Comparison of ENCODE assay signal across 8 mouse cellular contexts in genomic region chr9:92458059-92458402, GRCm38 (mm10). TPM values are rescaled to one million over a fixed set of nuclear protein-coding genes. Genes with fewer than 3 reads are reported as not detected.
DNase-seq lines count a peak whose midpoint lies in the region; ATAC-seq and TF ChIP-seq lines count a peak whose summit lies in the region.

No protein-coding gene starts in this region.

- H3K4me3 ChIP-seq in heart, embryonic 11.5 days (ENCODE audit: low read depth, low read length) = peak overlapping the region; percentile 71
- H3K4me3 ChIP-seq in ES-Bruce4 (ENCODE audit: low read depth, low read length) = peak overlapping the region; percentile 45
- peak overlapping the region; percentile 66 for H3K4me3 ChIP-seq in forebrain, embryonic 16.5 days (replicated peaks; ENCODE audit: low read length)
- H3K4me3 ChIP-seq in macrophage (ENCODE audit: inconsistent target) = peak overlapping the region; percentile 56

- H3K9ac ChIP-seq in heart, embryonic 11.5 days (ENCODE audit: low read depth, low read length) = peak overlapping the region; percentile 79
- H3K9ac ChIP-seq in ES-Bruce4 (ENCODE audit: low read depth, poor library complexity, severe bottlenecking) = peak overlapping the region; percentile 67
- H3K9ac ChIP-seq in forebrain, embryonic 16.5 days (replicated peaks; ENCODE audit: low read depth, low read length) = peak overlapping the region; percentile 75

- WGBS in heart, embryonic 11.5 days (ENCODE audit: insufficient replicate concordance) = 2% methylated on average over 5 of the region's 5 CpGs
- 1% methylated on average over 5 of the region's 5 CpGs for WGBS in forebrain, embryonic 16.5 days
- 6% methylated on average over 5 of the region's 5 CpGs for WGBS in macrophage (ENCODE audit: missing documents)

- H3K9me3 ChIP-seq in heart, embryonic 11.5 days (replicated peaks; ENCODE audit: control insufficient read depth, low read length) = no peaks in the 10 kb centered on the region
- no peaks in the 10 kb centered on the region for H3K9me3 ChIP-seq in ES-Bruce4 (replicated peaks; ENCODE audit: control insufficient read depth, insufficient read depth, low read length, poor library complexity, severe bottlenecking)
- no peaks in the 10 kb centered on the region for H3K9me3 ChIP-seq in forebrain, embryonic 16.5 days (ENCODE audit: control insufficient read depth, low read length)

- peak overlapping the region; percentile 97 for H3K4me2 ChIP-seq in heart, embryonic 11.5 days
- H3K4me2 ChIP-seq in forebrain, embryonic 16.5 days (ENCODE audit: low read length) = peak overlapping the region; percentile 99

- no peaks in the 10 kb centered on the region for H3K79me2 ChIP-seq in macrophage (ENCODE audit: inconsistent target)

- no peak for TF ChIP-seq CTCF in ES-Bruce4 (IDR thresholded peaks at IDR 0.05; ENCODE audit: low read depth, low read length)

- H3K4me1 ChIP-seq in heart, embryonic 11.5 days (ENCODE audit: control insufficient read depth, insufficient read depth, low read length) = no peaks in the 10 kb centered on the region
- H3K4me1 ChIP-seq in ES-Bruce4 (ENCODE audit: control insufficient read depth, insufficient read depth, low read length) = no peaks in the 10 kb centered on the region
- peaks cover 6% of the 10 kb centered on the region for H3K4me1 ChIP-seq in forebrain, embryonic 16.5 days (replicated peaks; ENCODE audit: control insufficient read depth, insufficient read depth, low read length)

- DNase-seq in heart, adult 11 months = no peak
- DNase-seq in adrenal gland, adult 18-20 months (ENCODE audit: low spot score in 2 of 2) = no peak
- no peak for DNase-seq in ovary, adult 18-20 months (ENCODE audit: low spot score)
- no peak for DNase-seq in gastrocnemius, postnatal 36 days

- H3K36me3 ChIP-seq in heart, embryonic 11.5 days (ENCODE audit: control insufficient read depth, insufficient read depth, low read length) = no peaks in the 10 kb centered on the region
- H3K36me3 ChIP-seq in ES-Bruce4 (ENCODE audit: control insufficient read depth, insufficient read depth, low read length, poor library complexity, severe bottlenecking) (no peaks in the 10 kb centered on the region), macrophage (ENCODE audit: inconsistent target) (no peaks in the 10 kb centered on the region)
- H3K36me3 ChIP-seq in forebrain, embryonic 16.5 days (ENCODE audit: control insufficient read depth, insufficient read depth) = no peaks in the 10 kb centered on the region

- TF ChIP-seq POLR2A in ES-Bruce4 (IDR thresholded peaks at IDR 0.05; ENCODE audit: insufficient read depth, low read length) = no peak

- TF ChIP-seq EP300 in ES-Bruce4 (IDR thresholded peaks at IDR 0.05; ENCODE audit: insufficient read depth, low read depth, low read length) = no peak

- no peak overlapping the region for H3K27ac ChIP-seq in heart, embryonic 11.5 days (ENCODE audit: low read depth, low read length)
- H3K27ac ChIP-seq in ES-Bruce4 (ENCODE audit: insufficient read depth, low read length) (no peak overlapping the region), macrophage (peak overlapping the region; percentile 79)
- H3K27ac ChIP-seq in forebrain, embryonic 16.5 days (ENCODE audit: low read length) = no peak overlapping the region

- no peak for ATAC-seq in heart, embryonic 11.5 days (replicated peaks; ENCODE audit: insufficient number of reproducible peaks, low FRiP score, low TSS enrichment)
- ATAC-seq in forebrain, embryonic 16.5 days = no peak; the same call in 1 of the 2 replicates

- intact Hi-C loops in gastrocnemius, postnatal 36 days (cut with DNase I) = no loop called here

- no peaks in the 10 kb centered on the region for H3K27me3 ChIP-seq in heart, embryonic 11.5 days (ENCODE audit: control insufficient read depth, insufficient read depth, low read length)
- peaks cover 2% of the 10 kb centered on the region; the same call in 1 of the 2 replicates for H3K27me3 ChIP-seq in ES-Bruce4 (ENCODE audit: control insufficient read depth, insufficient read depth, low read length, poor library complexity, severe bottlenecking)
- no peaks in the 10 kb centered on the region for H3K27me3 ChIP-seq in forebrain, embryonic 16.5 days (replicated peaks; ENCODE audit: control insufficient read depth, insufficient read depth, low read length)

RNA-seq across cellular contexts. Expression of gene Plscr4, which starts 0.9 kb away (rescaled TPM):
- polyA plus RNA-seq in heart, embryonic 11.5 days (2014; fragmentation: Nextera tagmentation; extraction: Ambion mirVana) = 2.5 and 2.7 TPM in 2 replicates
- polyA plus RNA-seq in ES-Bruce4 (2011; ENCODE audit: insufficient read depth, insufficient read length, low read depth, missing spikeins) (not detected in 2 replicates), macrophage (2018) (6.0 to 8.2 TPM (median 7.9 TPM) in 3 replicates)
- 1.3 and 1.4 TPM in 2 replicates for polyA plus RNA-seq in forebrain, embryonic 16.5 days (2015; fragmentation: Nextera tagmentation; extraction: Ambion mirVana)
- total RNA-seq in macrophage (2018; cell fraction: chromatin; rRNA removed) = 10 to 100 TPM in 10 of 26 experiments, 1 to 10 TPM in 16; 1.9 to 19.1 (median 7.7) TPM
- 1 to 10 TPM; 2.6 to 8.7 (median 5.3) TPM for total RNA-seq in macrophage (2018; cell fraction: cytosol; rRNA removed)
- 10 to 100 TPM in 11 of 26 experiments, 1 to 10 TPM in 15; 2.4 to 24.0 (median 8.3) TPM for total RNA-seq in macrophage (2018; cell fraction: nucleus; rRNA removed)
- 10 to 100 TPM; 12.2 to 13.3 TPM for total RNA-seq in adrenal gland, adult 18-20 months (2021)
- total RNA-seq in gastrocnemius, postnatal 36 days (2021) = 1 to 10 TPM; 3.0 to 3.1 TPM
